Comparison of ENCODE assay signal across 8 mouse cellular contexts in the genomic region with DNA sequence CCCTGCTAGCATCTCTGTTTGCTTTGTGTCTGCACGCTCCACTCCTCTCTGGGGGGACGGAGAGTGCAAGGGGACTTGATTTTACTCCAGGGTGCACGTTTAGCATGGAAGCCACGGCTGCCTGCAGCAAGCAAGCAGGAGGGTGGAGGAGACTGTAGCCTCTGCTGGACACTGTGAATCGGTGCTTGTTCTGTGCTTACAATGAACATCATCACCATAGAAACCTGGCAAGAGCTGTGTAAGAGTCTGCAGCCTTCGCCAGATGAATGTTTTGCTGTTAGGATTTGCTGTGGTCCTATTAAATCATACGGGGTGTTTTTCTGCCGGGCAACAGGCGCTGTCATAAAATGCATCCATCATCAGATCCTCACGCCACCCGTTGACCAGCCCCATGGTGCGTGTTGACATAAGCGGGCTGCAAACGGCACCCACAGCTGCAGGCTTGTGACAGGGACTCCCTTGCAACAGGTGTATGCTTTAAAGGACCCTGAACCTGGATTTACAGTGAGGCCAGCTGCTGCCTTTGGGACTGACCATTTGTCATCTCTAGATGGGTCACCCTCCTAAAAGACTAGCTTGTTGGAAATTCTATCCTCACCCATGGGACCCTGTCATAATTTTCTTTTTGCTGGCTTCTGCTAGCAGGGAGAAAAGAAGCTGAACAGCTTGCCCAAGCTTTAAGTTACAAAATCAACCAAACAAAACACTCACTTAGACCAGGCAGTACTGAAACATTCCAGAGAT.
A peak's percentile ranks its signal among the peaks of the same experiment; 100 is the strongest.
DNase-seq lines count a peak whose midpoint lies in the region; ATAC-seq and TF ChIP-seq lines count a peak whose summit lies in the region.

No protein-coding gene starts in this region.

- no peaks in the 10 kb centered on the region for H3K27me3 ChIP-seq in kidney, adult 2 months (replicated peaks; ENCODE audit: control insufficient read depth, insufficient read depth, low read length)
- no peaks in the 10 kb centered on the region for H3K27me3 ChIP-seq in neural tube, embryonic 15.5 days (replicated peaks)

- H3K36me3 ChIP-seq in kidney, adult 2 months (ENCODE audit: control insufficient read depth, insufficient read depth, low read length): no peaks in the 10 kb centered on the region
- no peaks in the 10 kb centered on the region for H3K36me3 ChIP-seq in neural tube, embryonic 15.5 days

- 39% methylated on average over 14 of the region's 14 CpGs for WGBS in kidney, adult 2 months
- 30% methylated on average over 14 of the region's 14 CpGs for WGBS in neural tube, embryonic 15.5 days

- intact Hi-C loops in left cerebral cortex, postnatal 25 days (cut with DNase I): loop anchor here (2.0 kb wide), 1 partner anchor 308 kb away; the partner anchor contains the start of gene Gadd45g

- H3K9me3 ChIP-seq in neural tube, embryonic 15.5 days (replicated peaks): no peaks in the 10 kb centered on the region

- no peak overlapping the region for H3K9ac ChIP-seq in neural tube, embryonic 15.5 days (replicated peaks)

- H3K27ac ChIP-seq in kidney, adult 2 months (ENCODE audit: insufficient read depth, low read depth, low read length): peak overlapping the region; percentile 48
- peak overlapping the region; percentile 72 for H3K27ac ChIP-seq in neural tube, embryonic 15.5 days (replicated peaks)

- peak; percentile 91 for ATAC-seq in neural tube, embryonic 15.5 days (ENCODE audit: low FRiP score)

- peaks cover 20% of the 10 kb centered on the region for H3K4me1 ChIP-seq in kidney, adult 2 months (ENCODE audit: control insufficient read depth, insufficient read depth, low read length)
- H3K4me1 ChIP-seq in neural tube, embryonic 15.5 days: peaks cover 28% of the 10 kb centered on the region

- peak; percentile 20 for DNase-seq in adrenal gland, adult 2 months
- no peak for DNase-seq in adrenal gland, postnatal 4 days (ENCODE audit: low spot score in 2 of 2)
- DNase-seq in urinary bladder, postnatal 36 days (ENCODE audit: low spot score in 2 of 2): peak; percentile 15 to 16
- DNase-seq in urinary bladder, postnatal 25 days (ENCODE audit: low spot score): no peak
- DNase-seq in kidney, adult 2 months: peak; percentile 17
- DNase-seq in left cerebral cortex, postnatal 25 days (ENCODE audit: low spot score in 2 of 2): peak; percentile 58 to 65
- DNase-seq in thymus, postnatal 10 days (ENCODE audit: low spot score in 2 of 2): no peak

- H3K4me3 ChIP-seq in kidney, adult 2 months (ENCODE audit: insufficient read depth, low read depth, low read length): no peak overlapping the region
- H3K4me3 ChIP-seq in neural tube, embryonic 15.5 days (replicated peaks): no peak overlapping the region

- TF ChIP-seq POLR2A in kidney, adult 2 months (IDR thresholded peaks at IDR 0.05; ENCODE audit: low read depth, low read length): no peak

- no peak for TF ChIP-seq CTCF in kidney, adult 2 months (conservative IDR thresholded peaks at IDR 0.05; ENCODE audit: insufficient read depth, insufficient read length, low read depth, low read length)

- H3K4me2 ChIP-seq in neural tube, embryonic 15.5 days: peak overlapping the region; percentile 41

Comparison
In these comparisons a context has a peak if more than half of its experiments do, and no peak if none do; other contexts are left out.
1. DNase-seq: peak in adrenal gland, adult 2 months (single experiment), urinary bladder, postnatal 36 days (2 of 2), kidney, adult 2 months (single experiment) and left cerebral cortex, postnatal 25 days (2 of 2); none in adrenal gland, postnatal 4 days (0 of 2), urinary bladder, postnatal 25 days (single experiment) and thymus, postnatal 10 days (0 of 2).